25 mouse cellular contexts compared by ENCODE assay signal in the genomic region with DNA sequence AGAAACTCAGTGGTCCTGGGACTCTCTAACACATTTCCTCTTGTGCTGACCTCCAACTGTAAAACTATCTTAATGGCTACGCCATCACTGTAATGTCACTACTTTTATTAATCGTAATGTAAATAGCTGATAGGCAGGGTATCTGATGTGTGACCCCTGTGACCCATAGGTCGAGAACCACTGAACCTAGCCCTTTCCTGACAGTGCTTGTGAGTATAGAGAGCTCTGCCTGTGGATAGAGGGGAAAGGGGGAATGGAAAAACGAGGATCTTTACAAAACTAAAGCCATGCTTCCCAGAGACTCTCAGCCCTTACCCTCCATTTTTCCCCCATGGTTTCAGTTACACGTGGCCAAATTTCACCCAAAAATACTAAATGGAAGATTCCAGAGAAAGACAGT. TPM values are rescaled to one million over a fixed set of nuclear protein-coding genes. Genes with fewer than 3 reads are reported as not detected.
"Had no signal": no experiment of that assay in that cellular context is flagged by ENCODE, and none has a peak within 500 bp of the region (broad histone marks: within the 10 kb centered on the region; RNA-seq: fewer than 3 reads in every experiment).

No protein-coding gene starts in this region.

- H3K4me3 ChIP-seq: layer of hippocampus, adult 2 months; limb, embryonic 10.5 days; limb, embryonic 13.5 days; midbrain, embryonic 13.5 days had no signal

- H3K4me2 ChIP-seq: lung, embryonic 14.5 days; midbrain, embryonic 13.5 days had no signal

- H3K9me3 ChIP-seq: limb, embryonic 10.5 days; limb, embryonic 13.5 days; midbrain, embryonic 13.5 days had no signal

- H3K27ac ChIP-seq: layer of hippocampus, adult 2 months; limb, embryonic 10.5 days; limb, embryonic 13.5 days; macrophage had no signal

- H3K4me1 ChIP-seq: midbrain, embryonic 13.5 days had no signal

- H3K27me3 ChIP-seq: limb, embryonic 13.5 days; midbrain, embryonic 13.5 days had no signal

- DNase-seq: kidney, adult 11 months; kidney, adult 9 months; kidney, postnatal 14 days; layer of hippocampus, adult 9-11 months; lung, embryonic 14.5 days; thymus, adult 18-20 months; thymus, postnatal 36 days had no signal

- H3K9ac ChIP-seq: limb, embryonic 13.5 days; liver, embryonic 14.5 days; lung, embryonic 14.5 days; midbrain, embryonic 13.5 days had no signal

- H3K36me3 ChIP-seq: limb, embryonic 10.5 days; limb, embryonic 13.5 days; midbrain, embryonic 13.5 days had no signal

- ATAC-seq: inflammation-experienced regulatory T-cells, adult 6 months; lung, postnatal 0 days; midbrain, embryonic 13.5 days had no signal

RNA-seq across cellular contexts. Expression of a gene that starts 49.5 kb away (rescaled TPM):
- total RNA-seq: layer of hippocampus, adult 2 months; layer of hippocampus, postnatal 25 days; left cerebral cortex, adult 18-20 months; left cerebral cortex, postnatal 25 days; megakaryocyte, adult 5-6 weeks; midbrain, postnatal 0 days had no signal
- polyA plus RNA-seq: inflammation-experienced regulatory T-cells, adult 6 months; kidney, embryonic 16.5 days; large intestine, adult 2 months; limb, embryonic 10.5 days; limb, embryonic 13.5 days; liver, embryonic 14.5 days; lung, embryonic 14.5 days; lung, postnatal 0 days; macrophage; midbrain, embryonic 13.5 days; midbrain, postnatal 0 days; neural tube, embryonic 11.5 days; neural tube, embryonic 14.5 days; stomach, embryonic 16.5 days had no signal
